Mouse (Mus musculus) layer of hippocampus, postnatal 10 days (tissue): ENCODE measurements around the gene Cct8l1. TPM values are rescaled to one million over a fixed set of nuclear protein-coding genes. Genes with fewer than 3 reads are reported as not detected.
A peak's percentile ranks its signal among the peaks of the same experiment; 100 is the strongest.

Experiments used
- DNase-seq, 2 experiments: peaks; one replicate each; pipeline ENCODE4 v3.0.0; 2021; ENCODE audit warnings: low spot score in 2 of 2
- long read RNA-seq: library from polyadenylated mRNA; stranded (forward); transcript quantifications from one replicate; pipeline ENCODE4 v2.0.0, GENCODE M21; 2023
- total RNA-seq, 2 experiments: library from RNA; stranded (reverse); gene quantifications; 2 replicates each; pipeline ENCODE4 v1.2.3; 2021

The Cct8l1 gene
- under 1 TPM in 1 of 2 experiments, not detected in 1; 0.18 TPM for total RNA-seq
- long read RNA-seq = 0 reads

- no peak for DNase-seq
Observed at GRCm38 (mm10) chr5:25515767-25516166, at the start of gene Cct8l1. TSS of gene Cct8l1 (plus strand) at chr5:25516067.

DNA sequence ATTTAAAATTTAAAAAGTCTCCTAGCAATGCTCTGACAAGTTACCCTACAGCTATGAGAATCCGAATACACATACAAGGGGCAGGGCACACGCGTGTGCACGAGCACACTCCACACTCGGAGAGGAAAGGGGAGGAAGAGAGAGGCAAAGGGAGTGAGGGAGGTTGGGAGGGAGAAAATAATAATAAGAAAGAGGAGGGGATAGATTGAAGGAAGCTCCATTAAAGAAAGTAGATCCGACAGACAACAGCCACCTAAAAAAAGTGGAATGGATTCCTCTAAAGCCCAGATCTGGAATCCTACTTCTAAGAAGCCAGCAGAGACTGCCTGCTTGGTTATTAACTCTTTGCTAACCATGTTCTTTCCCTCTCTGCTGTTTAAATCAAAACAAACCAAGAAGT, 43.8 kb upstream of the Cct8l1 start:
- no peak for DNase-seq

- DNase-seq = no peak
Observed at GRCm38 (mm10) chr5:25475789-25476188, 40.1 kb upstream of the Cct8l1 start.

- no peak for DNase-seq
Observed at GRCm38 (mm10) chr5:25478863-25479262, 37.0 kb upstream of the Cct8l1 start.

GRCm38 (mm10) chr5:25496652-25497051, 19.2 kb upstream of the Cct8l1 start:
- no peak for DNase-seq

DNA sequence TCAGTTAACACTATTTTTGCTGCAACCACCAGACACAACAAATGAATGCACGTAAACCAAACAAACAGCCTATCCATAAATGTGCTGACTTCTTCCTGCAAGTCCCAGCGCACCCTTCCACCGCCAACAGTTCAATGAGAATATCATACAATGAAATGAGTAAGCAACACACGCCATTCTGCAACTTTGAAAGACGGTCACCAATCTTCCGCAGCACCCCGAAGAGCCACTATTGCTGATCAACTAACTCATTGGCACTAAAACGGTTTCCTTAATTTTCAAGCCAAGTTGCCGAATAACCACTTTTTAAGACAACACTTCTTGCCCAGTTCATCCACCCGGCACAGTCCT, 18.5 kb upstream of the Cct8l1 start:
- DNase-seq = peak; percentile 12

GRCm38 (mm10) chr5:25497720-25498345, 18.0 kb upstream of the Cct8l1 start:
- DNase-seq = peak; percentile 41 to 60

DNA sequence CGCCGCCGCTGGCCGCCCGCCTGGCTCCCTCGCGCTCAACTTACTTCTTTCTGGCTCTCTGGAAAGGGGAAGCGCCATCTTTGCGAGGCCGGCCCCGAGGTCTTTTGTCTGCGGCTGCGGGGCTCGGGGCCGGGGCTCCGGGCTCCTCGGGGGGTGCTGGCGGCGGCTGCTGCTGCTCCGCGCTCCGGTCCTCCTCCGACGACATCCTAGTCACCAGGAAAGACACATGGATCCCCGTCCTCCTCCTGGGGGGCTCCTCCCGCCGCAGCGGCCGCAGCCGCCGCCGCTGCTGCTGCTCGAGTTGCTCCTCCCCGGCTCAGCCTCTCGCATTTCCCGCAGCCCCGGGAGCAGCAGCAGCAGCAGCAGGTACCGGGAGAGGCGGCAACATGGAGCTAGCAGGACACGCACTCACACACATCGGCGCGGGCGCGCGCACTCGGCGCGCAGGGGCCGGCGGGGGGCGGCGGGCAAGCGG, 17.5 kb upstream of the Cct8l1 start, which contains the start of gene Kmt2c:
TSS of gene Kmt2c (minus strand) at position 438 of the 475 bp plus-strand sequence.
- DNase-seq = peak; percentile 72 to 83

- DNase-seq = peak in 1 of 2 experiments; percentile 80
Observed at GRCm38 (mm10) chr5:25498821-25499422, 16.9 kb upstream of the Cct8l1 start.

DNA sequence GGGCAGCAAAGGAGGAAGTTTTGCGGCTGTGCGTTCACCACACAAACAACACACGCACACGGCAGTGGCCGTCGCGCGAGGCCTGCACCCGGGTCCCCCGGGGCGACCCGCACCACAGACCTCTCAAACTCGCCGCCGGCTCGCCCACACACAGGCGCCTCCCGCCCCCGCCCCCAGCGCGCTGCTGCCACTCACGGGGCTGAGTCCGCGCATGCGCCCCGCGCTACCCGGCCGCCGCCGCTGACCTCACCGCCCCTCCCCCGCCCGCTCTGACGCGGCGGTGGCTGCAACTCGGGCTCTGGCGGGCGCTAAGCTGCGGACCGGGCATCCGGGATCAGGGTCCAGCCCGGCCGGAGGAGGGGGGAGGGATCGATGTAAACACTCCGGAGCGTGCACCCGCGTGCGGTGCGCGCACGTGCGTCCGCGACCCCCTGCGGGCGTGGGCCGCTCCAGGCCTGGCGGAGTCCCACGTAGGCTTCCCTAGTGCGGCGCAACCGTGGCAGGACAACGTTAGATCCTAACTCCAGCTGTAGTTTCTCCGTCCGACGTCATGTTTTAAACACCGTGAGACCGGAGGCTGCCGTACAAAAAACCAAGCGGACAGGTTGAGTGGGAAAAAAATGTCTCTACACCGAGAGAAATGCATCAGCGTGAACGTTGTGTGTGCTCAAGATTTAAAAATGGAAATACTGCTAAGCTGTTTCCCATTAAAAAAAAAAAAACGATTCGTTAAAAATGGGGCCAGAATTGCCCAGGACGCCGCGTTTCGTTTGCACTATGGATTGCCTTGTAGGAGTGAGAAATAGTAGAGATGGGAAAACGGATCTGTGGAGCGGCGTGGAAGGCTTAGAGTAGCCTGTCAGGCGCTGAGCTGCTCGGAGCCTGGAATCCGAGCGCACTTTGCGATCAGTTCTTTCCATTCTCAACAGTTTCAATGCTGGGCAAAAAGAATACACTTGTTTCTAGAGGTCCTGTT, 16.2 kb upstream of the Cct8l1 start:
- peak; percentile 97 to 99 for DNase-seq

- DNase-seq = no peak
Observed at GRCm38 (mm10) chr5:25500686-25501085, 15.2 kb upstream of the Cct8l1 start.

DNA sequence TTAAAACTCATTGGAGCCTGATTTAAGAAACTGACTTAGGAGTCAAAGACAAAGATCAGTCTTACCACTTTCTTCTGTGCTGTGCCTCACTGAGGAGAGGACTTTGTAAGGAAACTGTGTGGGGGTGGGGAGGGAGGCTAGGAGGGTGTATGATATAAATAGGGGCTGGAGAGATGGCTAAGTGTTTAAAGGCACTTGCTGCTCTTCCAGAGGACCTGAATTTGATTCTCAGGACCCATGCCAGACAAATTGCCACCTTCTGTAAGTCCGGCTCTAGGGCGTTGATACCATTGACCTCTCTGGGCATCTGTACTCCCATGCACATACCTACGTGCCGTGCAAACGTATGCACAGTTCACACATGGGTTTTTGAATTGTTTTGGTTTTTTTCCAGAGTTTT, 9.8 kb upstream of the Cct8l1 start:
- DNase-seq = no peak

- no peak for DNase-seq
Observed at GRCm38 (mm10) chr5:25516301-25516895, 531 bp downstream of the Cct8l1 start.

DNA sequence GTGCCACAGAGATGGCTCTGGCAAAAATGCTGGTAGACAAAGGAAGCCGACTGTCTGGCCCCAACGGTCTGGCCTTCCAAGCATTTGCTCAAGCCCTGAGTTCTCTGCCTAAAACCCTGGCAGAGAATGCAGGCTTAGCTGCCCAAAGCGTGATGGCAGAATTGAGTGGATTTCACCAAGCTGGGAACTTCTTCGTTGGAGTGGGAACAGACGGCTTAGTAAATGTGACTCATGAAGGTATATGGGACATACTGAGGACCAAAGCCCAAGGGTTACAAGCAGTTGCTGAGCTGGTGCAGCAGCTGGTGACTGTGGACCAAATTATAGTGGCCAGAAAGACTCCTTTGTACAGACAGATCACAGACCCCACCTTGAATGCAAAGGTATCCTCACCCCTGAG, 1.7 kb downstream of the Cct8l1 start:
- DNase-seq = no peak

DNA sequence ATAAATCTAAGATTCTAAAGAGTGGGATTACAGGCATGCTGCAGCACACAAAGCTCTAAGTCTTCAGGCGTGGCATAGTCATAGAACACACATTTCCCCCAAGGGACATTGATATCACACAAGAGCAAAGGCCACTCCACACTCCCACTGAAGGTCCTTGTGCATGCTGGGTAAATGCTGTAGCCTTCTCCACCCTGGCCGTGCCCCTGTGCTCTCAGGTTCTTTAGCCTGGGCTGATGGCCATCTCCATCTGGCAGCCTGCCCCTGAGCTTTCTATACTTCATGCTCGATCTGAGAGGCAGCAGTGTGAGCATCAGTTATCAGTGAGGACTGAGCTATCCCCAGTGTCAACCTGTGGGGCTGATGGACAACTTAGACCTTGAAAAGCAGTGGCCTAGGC, 4.0 kb downstream of the Cct8l1 start:
- no peak for DNase-seq

- no peak for DNase-seq
Observed at GRCm38 (mm10) chr5:25521461-25521860, 5.6 kb downstream of the Cct8l1 start.

DNA sequence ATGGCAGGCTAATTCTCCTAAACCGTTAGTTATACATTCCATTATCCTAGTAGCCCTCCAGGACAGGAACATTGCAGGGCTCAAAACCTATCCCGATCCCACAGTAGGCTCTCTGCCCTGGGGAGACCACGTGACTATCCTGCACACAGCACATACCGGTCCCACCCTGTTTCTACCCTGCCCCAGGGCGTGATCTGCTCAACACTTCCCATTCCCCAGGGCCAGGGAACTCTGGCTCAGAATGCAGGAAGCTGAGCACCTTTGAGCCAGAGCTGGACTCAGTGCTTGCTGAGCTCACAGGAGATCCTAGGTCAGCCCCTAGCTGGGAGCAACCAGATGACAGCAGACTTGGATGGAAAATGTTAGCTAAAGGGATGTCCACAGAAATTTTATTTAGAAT, 10.2 kb downstream of the Cct8l1 start:
- DNase-seq = no peak

- peak; percentile 22 to 49 for DNase-seq
Observed at GRCm38 (mm10) chr5:25526926-25527325, 11.1 kb downstream of the Cct8l1 start.

GRCm38 (mm10) chr5:25527971-25528370, 12.1 kb downstream of the Cct8l1 start:
- no peak for DNase-seq

DNA sequence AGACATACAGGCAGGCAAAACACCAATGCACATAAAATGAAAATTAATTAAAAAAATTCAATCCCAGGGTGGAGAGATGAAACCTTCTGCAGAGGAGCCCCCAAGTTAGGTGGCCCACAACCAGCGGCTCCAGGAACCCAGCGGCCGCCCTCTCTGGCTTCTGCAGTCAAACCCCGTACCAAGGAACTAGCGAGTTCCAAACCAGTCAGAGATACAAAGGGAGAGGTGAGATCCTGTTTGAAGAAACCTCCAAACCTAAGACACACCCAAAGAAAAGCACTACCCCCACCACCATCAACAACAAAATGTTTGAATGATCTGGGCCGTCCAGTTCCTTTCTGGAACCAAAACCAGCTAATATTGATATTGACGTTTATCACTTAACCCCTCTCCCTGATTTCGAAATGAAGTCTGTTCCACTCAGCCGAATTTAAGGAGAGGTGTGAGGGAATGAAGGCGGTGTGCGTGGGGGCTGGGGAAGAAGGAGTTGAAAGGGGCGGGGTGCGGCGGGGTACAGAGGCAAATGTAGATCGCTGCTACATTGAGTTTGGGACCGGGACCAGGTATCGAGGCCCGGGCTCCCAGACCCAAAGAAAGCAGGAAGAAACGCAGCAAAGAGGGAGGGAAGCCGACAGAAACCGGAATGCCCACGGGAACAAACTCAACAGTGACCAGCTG, 13.1 kb downstream of the Cct8l1 start:
- peak; percentile 6 to 20 for DNase-seq
